Comparison of ENCODE assay signal across 27 mouse cellular contexts in the genomic region with DNA sequence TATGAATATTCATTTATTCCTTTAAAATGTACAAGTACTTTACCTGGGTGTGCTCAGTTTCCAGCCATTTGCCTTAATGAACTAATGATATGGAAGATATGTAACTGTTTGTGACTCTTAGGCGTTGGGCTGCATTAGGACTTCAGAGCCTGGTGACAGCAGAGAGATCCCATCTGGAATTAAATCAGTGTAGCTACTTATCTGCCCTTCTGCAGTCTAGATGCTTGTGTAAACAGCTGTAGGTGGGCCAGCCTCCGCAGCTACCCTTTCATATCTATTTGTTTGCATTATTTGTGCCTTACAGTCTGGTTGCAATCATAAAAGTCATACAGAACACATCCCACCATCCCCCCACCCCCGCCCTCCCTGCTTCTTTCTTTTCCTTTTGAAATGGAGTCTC. TPM values are rescaled to one million over a fixed set of nuclear protein-coding genes. Genes with fewer than 3 reads are reported as not detected.
DNase-seq lines count a peak whose midpoint lies in the region; ATAC-seq lines count a peak whose summit lies in the region.
"Had no signal": no experiment of that assay in that cellular context is flagged by ENCODE, and none has a peak within 500 bp of the region (broad histone marks: within the 10 kb centered on the region; RNA-seq: fewer than 3 reads in every experiment).

No protein-coding gene starts in this region.

- H3K4me3 ChIP-seq in forebrain, embryonic 13.5 days: no peak overlapping the region
- no peak overlapping the region for H3K4me3 ChIP-seq in forebrain, embryonic 10.5 days
- no peak overlapping the region for H3K4me3 ChIP-seq in kidney, embryonic 16.5 days (ENCODE audit: low read length)
- no peak overlapping the region for H3K4me3 ChIP-seq in lung, embryonic 16.5 days (ENCODE audit: low read length)
- H3K4me3 ChIP-seq: embryonic facial prominence, embryonic 10.5 days; embryonic facial prominence, embryonic 13.5 days; erythroblast, embryonic 14.5 days; gastrocnemius, adult 2 months; hindbrain, embryonic 12.5 days had no signal

- 62% methylated on average over 3 of the region's 3 CpGs for WGBS in forebrain, embryonic 13.5 days
- WGBS in forebrain, embryonic 10.5 days: 74% methylated on average over 3 of the region's 3 CpGs
- 52% methylated on average over 3 of the region's 3 CpGs for WGBS in kidney, embryonic 16.5 days
- WGBS in lung, embryonic 16.5 days: 29% methylated on average over 3 of the region's 3 CpGs

- DNase-seq in forebrain, embryonic 10.5 days (ENCODE audit: extremely low spot score, low spot score): no peak
- no peak for DNase-seq in kidney, postnatal 4 days
- DNase-seq in lung, postnatal 4 days: no peak
- DNase-seq: adrenal gland, adult 2 months; adrenal gland, postnatal 25 days; cerebellum, adult 11-12 months; cerebellum, adult 8-10 months; cerebellum, postnatal 10 days; cerebellum, postnatal 36 days; embryo, embryonic 11 days; gastrocnemius, adult 2 months; gastrocnemius, postnatal 14 days; heart, adult 11 months had no signal

- no peaks in the 10 kb centered on the region for H3K9me3 ChIP-seq in forebrain, embryonic 13.5 days (replicated peaks)
- H3K9me3 ChIP-seq in forebrain, embryonic 10.5 days: no peaks in the 10 kb centered on the region
- H3K9me3 ChIP-seq in kidney, embryonic 16.5 days (ENCODE audit: low read length): no peaks in the 10 kb centered on the region
- no peaks in the 10 kb centered on the region for H3K9me3 ChIP-seq in lung, embryonic 16.5 days (ENCODE audit: control insufficient read depth, low read length)
- H3K9me3 ChIP-seq: embryonic facial prominence, embryonic 10.5 days; embryonic facial prominence, embryonic 13.5 days; G1E; hindbrain, embryonic 12.5 days had no signal

- H3K36me3 ChIP-seq in forebrain, embryonic 13.5 days (ENCODE audit: poor library complexity, severe bottlenecking): no peaks in the 10 kb centered on the region
- H3K36me3 ChIP-seq in forebrain, embryonic 10.5 days (replicated peaks): no peaks in the 10 kb centered on the region
- H3K36me3 ChIP-seq in kidney, embryonic 16.5 days (ENCODE audit: insufficient read depth, low read length): no peaks in the 10 kb centered on the region
- H3K36me3 ChIP-seq in lung, embryonic 16.5 days (ENCODE audit: control insufficient read depth, insufficient read depth, low read length): no peaks in the 10 kb centered on the region
- H3K36me3 ChIP-seq: embryonic facial prominence, embryonic 10.5 days; embryonic facial prominence, embryonic 13.5 days; hindbrain, embryonic 12.5 days had no signal

- no peaks in the 10 kb centered on the region for H3K27me3 ChIP-seq in forebrain, embryonic 13.5 days
- no peaks in the 10 kb centered on the region for H3K27me3 ChIP-seq in forebrain, embryonic 10.5 days (ENCODE audit: poor library complexity, severe bottlenecking)
- no peaks in the 10 kb centered on the region for H3K27me3 ChIP-seq in kidney, embryonic 16.5 days (ENCODE audit: insufficient read depth, low read length)
- H3K27me3 ChIP-seq in lung, embryonic 16.5 days (ENCODE audit: control insufficient read depth, insufficient read depth, low read depth, low read length): no peaks in the 10 kb centered on the region
- H3K27me3 ChIP-seq: embryonic facial prominence, embryonic 13.5 days; hindbrain, embryonic 12.5 days; Patski had no signal

- ATAC-seq in forebrain, embryonic 13.5 days: peak; percentile 16
- 0 out of 2 replicates have a peak, but pooled peaks have one; percentile 19 for ATAC-seq in kidney, embryonic 16.5 days (ENCODE audit: low FRiP score, low TSS enrichment)
- ATAC-seq in lung, embryonic 16.5 days (ENCODE audit: low read depth): peak; percentile 67
- ATAC-seq in frontal cortex, adult (ENCODE audit: low TSS enrichment): no peak
- ATAC-seq: forebrain, embryonic 16.5 days; hindbrain, embryonic 16.5 days; inflammation-experienced regulatory T-cells, adult 6 months; Patski had no signal

- H3K4me1 ChIP-seq in forebrain, embryonic 13.5 days: peaks cover 30% of the 10 kb centered on the region
- peaks cover 38% of the 10 kb centered on the region for H3K4me1 ChIP-seq in forebrain, embryonic 10.5 days
- 0 out of 2 replicates have a peak, but pooled peaks cover 22% of the 10 kb centered on the region for H3K4me1 ChIP-seq in kidney, embryonic 16.5 days (ENCODE audit: insufficient read depth, low read length)
- H3K4me1 ChIP-seq in lung, embryonic 16.5 days (replicated peaks; ENCODE audit: control insufficient read depth, insufficient read depth, low read length): peaks cover 19% of the 10 kb centered on the region

- H3K27ac ChIP-seq in forebrain, embryonic 13.5 days: no peak overlapping the region
- no peak overlapping the region for H3K27ac ChIP-seq in forebrain, embryonic 10.5 days
- H3K27ac ChIP-seq in kidney, embryonic 16.5 days (ENCODE audit: low read length): no peak overlapping the region
- H3K27ac ChIP-seq in lung, embryonic 16.5 days (ENCODE audit: low read length): no peak overlapping the region
- H3K27ac ChIP-seq: embryonic facial prominence, embryonic 10.5 days; embryonic facial prominence, embryonic 13.5 days; gastrocnemius, adult 2 months; hindbrain, embryonic 12.5 days had no signal

- H3K9ac ChIP-seq in forebrain, embryonic 13.5 days: no peak overlapping the region
- no peak overlapping the region for H3K9ac ChIP-seq in kidney, embryonic 16.5 days (replicated peaks; ENCODE audit: low read length)
- no peak overlapping the region for H3K9ac ChIP-seq in lung, embryonic 16.5 days (ENCODE audit: low read length)
- H3K9ac ChIP-seq: embryonic facial prominence, embryonic 13.5 days; hindbrain, embryonic 12.5 days had no signal

- no peak overlapping the region for H3K4me2 ChIP-seq in forebrain, embryonic 13.5 days
- no peak overlapping the region for H3K4me2 ChIP-seq in kidney, embryonic 16.5 days (replicated peaks; ENCODE audit: low read depth, low read length)
- H3K4me2 ChIP-seq in lung, embryonic 16.5 days (ENCODE audit: low read depth, low read length): no peak overlapping the region
- H3K4me2 ChIP-seq: embryonic facial prominence, embryonic 13.5 days; heart, embryonic 11.5 days; hindbrain, embryonic 12.5 days had no signal

RNA-seq across cellular contexts. Expression of a gene that starts 16.7 kb away (rescaled TPM):
- 9.2 and 9.7 TPM in 2 replicates for polyA plus RNA-seq in forebrain, embryonic 13.5 days (2015; fragmentation: Nextera tagmentation; extraction: Ambion mirVana)
- polyA plus RNA-seq in forebrain, embryonic 10.5 days (2016; fragmentation: Nextera tagmentation; extraction: Ambion mirVana): 5.4 and 5.5 TPM in 2 replicates
- 6.3 and 7.2 TPM in 2 replicates for polyA plus RNA-seq in kidney, embryonic 16.5 days (2015; fragmentation: Nextera tagmentation; extraction: Ambion mirVana)
- polyA plus RNA-seq in lung, embryonic 16.5 days (2015; fragmentation: Nextera tagmentation; extraction: Ambion mirVana): 5.0 and 5.7 TPM in 2 replicates
